Mouse (Mus musculus) kidney, adult 2 months (tissue): ENCODE results near the gene Pan3.

Experiments used
- CTCF ChIP-seq: fragments of 200-500 bp; conservative IDR thresholded peaks from 2 replicates; pipeline ENCODE4 v1.5.1; 2011; ENCODE audit warnings: low read depth, mild to moderate bottlenecking, control low read depth, low read length, moderate library complexity, mixed read lengths; ENCODE audit not compliant: insufficient read depth, insufficient read length
- POLR2A ChIP-seq: fragments of 200-500 bp; IDR thresholded peaks from one replicate; pipeline ENCODE4 v1.6.1; 2011; ENCODE audit warnings: low read depth, low read length, control low read depth

DNA sequence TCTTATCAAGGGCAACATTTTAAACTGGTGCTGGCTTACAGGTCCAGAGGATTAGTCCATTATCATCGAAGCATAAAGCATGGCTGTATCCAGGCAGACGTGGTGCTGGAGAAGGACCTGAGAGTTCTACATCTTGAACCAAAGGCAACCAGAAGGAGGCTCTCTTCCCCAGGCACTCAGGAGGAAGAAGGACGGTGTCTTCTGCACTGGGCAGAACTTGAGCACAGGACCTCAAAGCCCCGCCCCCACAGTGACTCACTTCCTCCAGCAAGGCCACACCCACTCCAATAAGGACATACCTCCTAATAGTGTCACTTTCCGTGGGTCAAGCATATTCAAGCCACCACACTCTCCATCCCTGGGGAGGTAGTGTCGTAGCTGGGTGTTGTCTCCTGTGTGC lies 19.4 kb upstream of the Pan3 start:
- no peak for TF ChIP-seq CTCF
- TF ChIP-seq POLR2A, result no peak
